Mouse (Mus musculus) bone marrow macrophage, adult 2 months (primary cell): ENCODE results near the gene Ube2v1. TPM values are rescaled to one million over a fixed set of nuclear protein-coding genes. Genes with fewer than 3 reads are reported as not detected.
"Not testable (repeated sequence)": the region's sequence is repeated elsewhere in the genome, so short reads cannot be mapped to it uniquely, and the experiment has no call there.

Experiments used
- H3K27ac ChIP-seq: 2 replicates; pipeline ENCODE4 v1.5.1; 2012; ENCODE audit warnings: low read depth, low read length; ENCODE audit not compliant: insufficient read depth
- H3K4me1 ChIP-seq: 2 replicates; pipeline ENCODE4 v1.6.1; 2012; ENCODE audit warnings: low read length; ENCODE audit not compliant: control insufficient read depth, insufficient read depth
- H3K4me3 ChIP-seq: 2 replicates; pipeline ENCODE4 v1.5.1; 2012; ENCODE audit warnings: mild to moderate bottlenecking, low read length, moderate library complexity; ENCODE audit not compliant: insufficient read depth
- CTCF ChIP-seq: IDR thresholded peaks from 2 replicates; pipeline ENCODE4 v1.5.1; 2012; ENCODE audit warnings: low read depth, mild to moderate bottlenecking, low read length, moderate library complexity
- POLR2A ChIP-seq: IDR thresholded peaks from 2 replicates; pipeline ENCODE4 v1.6.1; 2012; ENCODE audit warnings: mild to moderate bottlenecking, low read depth, low read length, borderline replicate concordance
- polyA plus RNA-seq: library from polyadenylated mRNA; stranded (reverse); fragments of >200 nt; gene quantifications from 2 replicates; pipeline ENCODE4 v1.2.4, GENCODE M21; 2012; ENCODE audit not compliant: missing spikeins, insufficient read depth, insufficient read length

The Ube2v1 gene
- polyA plus RNA-seq, 1 experiment = 166 TPM

GRCm38 (mm10) chr2:167622965-167623364, 8.9 kb downstream of the Ube2v1 start:
- peaks cover 24% of the 10 kb centered on the region for H3K4me1 ChIP-seq
- H3K4me3 ChIP-seq = no peak overlapping the region
- TF ChIP-seq POLR2A (no peak), CTCF (no peak)
- no peak overlapping the region for H3K27ac ChIP-seq

DNA sequence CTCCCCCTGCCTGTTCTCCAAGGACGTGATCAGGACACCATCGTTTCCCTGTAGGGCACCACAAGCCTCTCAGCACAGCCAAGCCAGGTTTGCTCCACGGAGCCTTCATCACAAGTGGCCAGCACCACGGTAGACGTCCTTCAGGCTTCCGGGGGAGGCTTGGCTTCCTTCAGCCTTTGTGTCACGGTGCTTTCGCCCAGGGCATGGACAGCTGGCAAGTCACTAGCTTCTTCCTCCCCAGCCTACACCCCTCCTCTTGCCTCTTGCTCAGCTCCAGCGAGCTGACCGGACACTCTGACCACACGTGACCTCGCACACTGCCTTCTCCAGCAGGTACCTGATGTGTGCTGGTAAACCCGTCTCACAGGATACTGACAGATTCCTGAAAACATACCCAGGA, 9.5 kb downstream of the Ube2v1 start:
- no peak overlapping the region for H3K27ac ChIP-seq
- H3K4me3 ChIP-seq = no peak overlapping the region
- H3K4me1 ChIP-seq = peaks cover 22% of the 10 kb centered on the region
- TF ChIP-seq CTCF (no peak), POLR2A (no peak)

DNA sequence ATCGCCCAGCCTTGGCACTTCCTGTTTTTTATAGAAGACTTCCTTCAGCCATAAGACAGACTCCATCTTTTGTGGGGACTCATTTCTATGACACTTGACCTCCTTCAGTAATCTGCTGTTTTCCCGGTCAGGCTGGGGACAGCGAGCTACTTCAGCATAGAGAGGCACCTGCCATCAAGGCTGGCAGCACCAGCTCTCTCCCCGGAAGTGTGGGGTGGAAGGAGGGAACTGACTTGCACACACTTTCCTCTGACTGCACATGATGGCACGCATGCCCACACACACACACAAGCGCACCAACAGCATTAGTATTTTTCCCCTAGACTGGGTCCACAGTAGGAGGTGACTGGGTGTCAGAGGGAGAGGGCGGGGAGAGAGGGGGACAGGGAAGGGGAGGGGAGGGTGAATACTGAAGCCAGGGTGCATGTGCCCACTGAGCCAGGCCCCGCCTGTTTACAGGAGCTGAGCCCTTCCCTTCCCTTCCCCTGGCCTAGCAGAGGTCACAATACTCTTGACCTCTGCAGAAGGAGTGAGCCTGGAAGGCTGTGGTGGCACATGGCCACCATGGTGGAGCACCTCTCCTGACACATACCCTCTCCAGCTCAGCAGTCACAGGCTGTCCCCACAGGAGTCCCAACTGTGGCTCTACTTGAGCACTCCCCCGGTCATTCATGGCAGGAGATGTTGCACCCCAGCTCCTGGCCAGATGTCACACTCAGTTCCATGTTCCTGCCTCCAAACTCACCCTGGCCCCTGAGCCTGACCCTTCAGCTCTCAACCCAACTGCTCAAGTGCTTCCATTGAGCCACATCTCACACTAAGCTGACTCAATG, 10.4 kb downstream of the Ube2v1 start:
- H3K4me1 ChIP-seq = peaks cover 20% of the 10 kb centered on the region
- no peak overlapping the region for H3K4me3 ChIP-seq
- TF ChIP-seq CTCF = no peak
- TF ChIP-seq POLR2A = no peak
- no peak overlapping the region for H3K27ac ChIP-seq

DNA sequence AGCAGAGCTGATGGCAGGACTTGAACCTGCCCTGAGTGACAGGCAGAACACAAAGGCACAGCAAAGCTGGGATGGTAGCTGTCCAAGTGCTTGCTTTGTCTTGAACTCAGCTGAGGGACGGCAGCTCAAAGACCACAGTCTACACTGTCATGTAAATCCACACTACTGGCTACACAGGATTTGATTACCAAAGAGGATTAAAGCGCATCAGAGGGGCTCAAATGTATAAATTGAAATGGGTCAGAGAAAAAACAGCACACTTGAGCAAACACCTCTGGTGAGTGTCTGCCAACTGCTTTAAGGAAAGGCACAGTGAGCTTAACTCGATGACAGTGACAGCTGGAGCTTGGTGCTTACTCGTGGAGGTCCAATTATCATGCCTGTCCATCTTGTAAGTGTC, 14.4 kb downstream of the Ube2v1 start:
- peaks cover 16% of the 10 kb centered on the region for H3K4me1 ChIP-seq

DNA sequence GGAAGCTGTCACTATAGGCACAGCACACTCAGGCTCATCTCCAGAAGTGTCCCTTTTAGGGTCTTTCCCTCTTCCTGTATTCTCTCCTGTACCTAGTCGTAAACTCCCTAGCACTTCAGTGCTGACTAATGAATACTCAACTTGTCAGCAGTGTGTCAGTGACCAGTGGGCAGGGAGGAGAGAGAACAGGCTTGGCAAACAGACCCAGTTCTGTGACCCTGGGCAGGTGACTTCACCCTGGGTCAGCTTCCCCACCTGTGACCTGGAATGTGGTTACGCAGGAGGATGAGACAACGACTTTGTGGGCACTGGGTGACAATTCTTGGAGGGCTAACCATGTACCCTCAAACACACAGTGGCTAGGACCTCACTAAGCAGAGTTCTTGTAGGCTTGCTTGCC, 14.9 kb downstream of the Ube2v1 start:
- peaks cover 12% of the 10 kb centered on the region for H3K4me1 ChIP-seq
- H3K4me3 ChIP-seq = no peak overlapping the region
- no peak overlapping the region for H3K27ac ChIP-seq
- TF ChIP-seq CTCF = no peak
- TF ChIP-seq POLR2A = no peak

More for the DNA sequence above, 14.4 kb downstream of the Ube2v1 start:
- TF ChIP-seq POLR2A (no peak), CTCF (no peak)
- H3K4me3 ChIP-seq = no peak overlapping the region
- no peak overlapping the region for H3K27ac ChIP-seq

DNA sequence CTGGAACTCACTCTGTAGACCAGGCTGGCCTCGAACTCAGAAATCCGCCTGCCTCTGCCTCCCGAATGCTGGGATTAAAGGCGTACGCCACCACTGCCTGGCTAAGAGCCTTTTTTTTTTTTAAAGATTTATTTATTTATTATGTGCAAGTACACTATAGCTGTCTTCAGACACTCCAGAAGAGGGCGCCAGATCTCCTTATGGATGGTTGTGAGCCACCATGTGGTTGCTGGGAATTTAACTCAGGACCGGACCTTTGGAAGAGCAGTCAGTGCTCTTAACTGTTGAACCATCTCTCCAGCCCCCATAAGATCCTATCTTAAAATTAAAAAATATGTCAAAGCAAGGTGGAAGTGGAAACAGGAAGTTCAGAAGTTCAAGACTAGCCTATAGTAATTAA, 18.6 kb downstream of the Ube2v1 start:
- not testable (repeated sequence) for H3K4me3 ChIP-seq, H3K4me1 ChIP-seq, H3K27ac ChIP-seq

- Histone ChIP-seq H3K4me1 (0 out of 2 replicates have a peak, but pooled peaks cover under 1% of the 10 kb centered on the region), H3K4me3 (no peak overlapping the region), H3K27ac (no peak overlapping the region)
- TF ChIP-seq POLR2A (no peak), CTCF (no peak)
Observed at GRCm38 (mm10) chr2:167612122-167612521, 19.8 kb downstream of the Ube2v1 start.

DNA sequence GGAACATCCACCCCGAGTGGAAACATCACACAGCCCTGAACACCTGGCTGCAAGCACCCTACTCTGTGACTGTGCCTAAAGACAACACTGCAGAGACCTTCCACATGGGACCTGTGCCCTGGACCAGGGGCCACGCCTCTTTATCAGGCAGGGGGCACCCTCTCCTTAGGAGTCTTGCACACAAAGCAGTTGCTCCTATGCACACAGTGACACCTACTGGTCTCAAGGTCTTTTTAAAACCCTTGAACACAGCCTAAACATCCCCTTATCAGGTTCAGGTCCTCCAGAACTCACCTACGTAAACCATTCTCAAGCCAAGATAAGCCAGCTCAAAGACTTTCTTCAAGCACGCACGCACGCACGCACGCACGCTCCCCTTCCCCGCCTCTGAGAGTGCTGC, 20.6 kb downstream of the Ube2v1 start:
- no peak overlapping the region for H3K27ac ChIP-seq
- 0 out of 2 replicates have a peak, but pooled peaks cover 3% of the 10 kb centered on the region for H3K4me1 ChIP-seq
- no peak overlapping the region for H3K4me3 ChIP-seq
- TF ChIP-seq POLR2A (no peak), CTCF (no peak)

GRCm38 (mm10) chr2:167606745-167607123, 25.2 kb downstream of the Ube2v1 start:
- TF ChIP-seq POLR2A (no peak), CTCF (no peak)
- Histone ChIP-seq H3K4me3 (no peak overlapping the region), H3K27ac (no peak overlapping the region), H3K4me1 (0 out of 2 replicates have a peak, but pooled peaks cover 3% of the 10 kb centered on the region)

GRCm38 (mm10) chr2:167605817-167606744, 25.8 kb downstream of the Ube2v1 start:
- H3K4me3 ChIP-seq = no peak overlapping the region
- H3K27ac ChIP-seq = no peak overlapping the region
- H3K4me1 ChIP-seq = 0 out of 2 replicates have a peak, but pooled peaks cover 3% of the 10 kb centered on the region
- TF ChIP-seq POLR2A = no peak
- no peak for TF ChIP-seq CTCF
